Mouse (Mus musculus) B cell, adult 2 months (primary cell): ENCODE results near the gene Mapre1.
"Not testable (repeated sequence)": the region's sequence is repeated elsewhere in the genome, so short reads cannot be mapped to it uniquely, and the experiment has no call there.

Experiments
- DNase-seq, 2 experiments: peaks; one replicate each; pipeline ENCODE4 v3.0.0; 2022

Gene Mapre1

GRCm38 (mm10) chr2:153740500-153741436, at the start of gene Mapre1:
TSS of gene Mapre1 (plus strand) at chr2:153741274.
- DNase-seq = peak; percentile 99 to 100

DNA sequence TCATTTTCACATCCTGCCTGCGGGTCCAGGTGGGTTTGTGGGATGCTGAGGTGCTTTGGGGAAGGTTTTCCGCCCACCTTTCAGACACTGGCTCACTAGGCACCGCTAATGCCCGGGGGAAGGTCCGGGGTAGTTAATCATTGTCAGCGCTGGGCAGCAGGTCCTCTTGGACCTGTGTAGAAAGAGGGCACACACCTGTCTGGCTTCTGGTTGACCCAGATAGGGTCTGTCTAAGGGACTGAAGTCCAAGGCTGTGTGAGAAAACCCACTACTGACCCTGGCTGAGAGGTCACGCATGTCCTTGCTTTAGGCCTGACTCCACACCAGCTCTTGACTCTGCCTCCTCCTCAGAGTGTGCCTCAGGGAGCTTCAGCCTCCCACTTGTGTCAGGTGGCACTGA, 47.7 kb upstream of the Mapre1 start:
- DNase-seq = not testable (repeated sequence)

GRCm38 (mm10) chr2:153694462-153695085, 46.5 kb upstream of the Mapre1 start:
- DNase-seq = peak; percentile 83

DNA sequence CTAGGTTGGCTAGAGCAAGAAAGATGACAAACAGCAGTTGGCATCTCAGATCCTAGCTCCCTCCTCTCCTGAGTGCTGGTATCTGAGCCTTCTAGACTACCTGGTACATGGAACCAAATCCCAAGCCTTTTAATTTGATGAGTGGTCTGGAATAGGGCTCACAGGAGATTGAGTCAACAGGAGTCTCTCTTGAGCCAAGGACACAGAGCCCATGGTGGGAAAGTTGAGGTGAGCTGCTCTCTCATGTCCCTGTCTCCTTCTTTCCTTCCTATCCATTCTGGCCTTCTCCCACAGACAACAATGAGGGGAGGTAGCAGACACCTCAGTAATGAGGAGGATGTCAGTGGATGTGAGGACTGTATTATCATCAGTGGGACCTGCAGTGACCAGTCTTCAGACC, 44.7 kb upstream of the Mapre1 start, which contains the start of gene Dnmt3c:
Gene Dnmt3c, plus strand, starts transcription at position 301 of the 400 bp plus-strand sequence.
- no peak for DNase-seq

DNA sequence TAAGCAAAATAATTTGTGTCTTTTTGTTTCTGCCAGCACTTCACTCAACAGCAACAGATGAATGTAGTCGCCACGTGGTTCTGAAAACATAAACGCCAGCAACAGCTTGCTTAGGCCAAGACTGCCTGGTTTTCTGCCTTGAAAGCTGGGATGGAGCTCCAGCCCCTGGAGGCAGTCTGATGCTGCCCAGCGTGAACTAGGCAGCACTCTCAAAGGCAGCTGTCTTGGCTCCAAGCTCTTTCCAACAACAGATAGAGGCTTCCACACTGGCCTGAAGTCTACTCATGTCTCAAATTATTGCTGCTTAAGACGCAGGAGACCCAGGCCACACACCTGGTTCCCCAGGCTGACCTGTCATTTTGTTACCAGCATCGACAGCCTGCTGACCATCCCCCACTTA, 37.7 kb upstream of the Mapre1 start:
- DNase-seq = no peak

GRCm38 (mm10) chr2:153710701-153711330, 30.3 kb upstream of the Mapre1 start:
- DNase-seq = peak; percentile 31 to 40

- no peak for DNase-seq
These were observed 28.4 kb upstream of the Mapre1 start for GRCm38 (mm10) chr2:153712646-153713091.

GRCm38 (mm10) chr2:153713227-153713626, 27.8 kb upstream of the Mapre1 start:
- no peak for DNase-seq

- not testable (repeated sequence) for DNase-seq
These were observed 23.2 kb upstream of the Mapre1 start for GRCm38 (mm10) chr2:153717861-153718260.

- DNase-seq = no peak
These were observed 18.0 kb upstream of the Mapre1 start for GRCm38 (mm10) chr2:153723098-153723497.

DNA sequence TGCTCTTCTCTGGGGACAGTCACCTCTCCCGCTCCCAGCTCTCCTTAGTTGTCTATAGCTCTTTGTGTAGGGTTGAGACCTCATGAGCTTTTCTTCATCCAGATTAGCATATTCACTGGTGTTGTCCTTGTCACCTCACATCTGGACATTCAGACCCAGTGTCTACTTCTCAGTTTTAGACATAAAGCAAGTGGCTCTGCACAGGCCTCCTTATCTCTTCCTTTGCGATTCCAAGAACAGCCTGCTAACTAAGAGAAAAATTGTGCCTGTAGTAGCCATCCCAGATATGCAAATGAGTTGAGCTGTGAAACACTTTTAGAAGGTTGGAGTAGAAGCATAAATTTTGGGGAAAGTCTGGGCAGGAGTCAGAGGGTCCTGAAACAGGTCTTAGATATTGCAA, 16.6 kb upstream of the Mapre1 start:
- no peak for DNase-seq

- no peak for DNase-seq
These were observed 16.2 kb upstream of the Mapre1 start for GRCm38 (mm10) chr2:153724871-153725270.

DNA sequence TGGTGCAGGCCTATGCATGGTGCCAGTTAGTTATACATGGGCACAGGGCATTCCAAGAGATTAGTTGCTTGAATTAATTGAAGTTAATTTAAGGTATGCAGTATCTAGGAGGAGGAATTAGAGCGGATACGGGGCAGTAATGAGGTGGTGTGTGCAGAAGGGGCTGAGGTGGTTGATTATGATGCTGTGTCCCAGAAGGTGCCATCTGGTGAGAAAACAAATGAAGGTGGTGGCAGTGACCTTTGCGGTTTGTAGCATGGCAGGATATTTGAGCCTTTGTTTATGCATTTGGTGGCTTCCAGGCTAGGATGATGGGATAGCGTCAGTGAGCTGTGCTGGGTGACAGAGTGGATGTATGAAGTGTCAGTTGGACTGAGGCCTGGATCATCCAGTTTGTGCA, 15.8 kb upstream of the Mapre1 start:
- DNase-seq = no peak

- no peak for DNase-seq
These were observed 7.0 kb upstream of the Mapre1 start for GRCm38 (mm10) chr2:153734033-153734432.

GRCm38 (mm10) chr2:153741437-153742065, 477 bp downstream of the Mapre1 start:
- DNase-seq = peak in 1 of 2 experiments; percentile 42

GRCm38 (mm10) chr2:153747994-153748393, 6.9 kb downstream of the Mapre1 start:
- no peak for DNase-seq

- DNase-seq = no peak
These were observed 9.3 kb downstream of the Mapre1 start for GRCm38 (mm10) chr2:153750363-153750762.

- no peak for DNase-seq
These were observed 21.0 kb downstream of the Mapre1 start for GRCm38 (mm10) chr2:153762121-153762520.

GRCm38 (mm10) chr2:153767484-153767883, 26.4 kb downstream of the Mapre1 start:
- no peak for DNase-seq

GRCm38 (mm10) chr2:153768881-153769280, 27.8 kb downstream of the Mapre1 start:
- DNase-seq = no peak

GRCm38 (mm10) chr2:153772950-153773349, 31.9 kb downstream of the Mapre1 start:
- no peak for DNase-seq

DNA sequence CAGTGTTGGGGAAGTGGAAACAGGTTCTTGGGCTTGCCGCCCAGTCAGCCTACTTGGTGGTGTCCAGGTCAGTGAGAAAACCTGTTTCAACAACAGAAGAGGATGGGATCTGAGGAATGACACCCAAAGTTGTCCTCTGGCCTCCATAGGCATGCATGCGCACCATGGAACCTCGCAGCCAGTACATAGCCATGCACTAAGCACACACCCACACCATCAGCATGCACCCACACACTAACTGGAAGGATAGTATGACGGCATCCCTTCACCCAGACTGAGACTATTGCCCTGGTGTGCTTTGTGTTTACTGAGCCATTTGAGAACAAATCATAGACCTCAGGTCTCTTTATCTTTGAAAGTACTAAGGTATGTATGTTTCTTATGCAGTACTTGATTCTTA, 34.4 kb downstream of the Mapre1 start:
- DNase-seq = no peak
